Mouse (Mus musculus) right cerebral cortex, postnatal 10 days (tissue): ENCODE measurements around the gene Zdhhc7.

Experiments
- DNase-seq, 2 experiments: peaks; one replicate each; pipeline ENCODE4 v3.0.0; 2021; ENCODE audit warnings: low spot score in 2 of 2

Zdhhc7 gene

GRCm38 (mm10) chr8:120101068-120101972 lies at the start of gene Zdhhc7:
Gene Zdhhc7, minus strand, starts transcription at chr8:120101482.
- DNase-seq, result peak; percentile 89

- no peak for DNase-seq
These were observed 48.7 kb upstream of the Zdhhc7 start for GRCm38 (mm10) chr8:120150028-120150427.

GRCm38 (mm10) chr8:120146051-120146450 lies 44.8 kb upstream of the Zdhhc7 start:
- no peak for DNase-seq

- peak in 1 of 2 experiments; percentile 47 for DNase-seq
These were observed 43.5 kb upstream of the Zdhhc7 start for GRCm38 (mm10) chr8:120144652-120145301.

GRCm38 (mm10) chr8:120143911-120144651 lies 42.8 kb upstream of the Zdhhc7 start:
- DNase-seq, result peak; percentile 59 to 63

GRCm38 (mm10) chr8:120140769-120141168 lies 39.5 kb upstream of the Zdhhc7 start:
- DNase-seq, result no peak

- DNase-seq, result no peak
These were observed 37.7 kb upstream of the Zdhhc7 start for GRCm38 (mm10) chr8:120138958-120139357.

- peak; percentile 79 to 88 for DNase-seq
These were observed 35.3 kb upstream of the Zdhhc7 start for GRCm38 (mm10) chr8:120136618-120137017.

GRCm38 (mm10) chr8:120135687-120136086 lies 34.4 kb upstream of the Zdhhc7 start:
- DNase-seq, result no peak

- no peak for DNase-seq
These were observed 31.9 kb upstream of the Zdhhc7 start for GRCm38 (mm10) chr8:120133169-120133568.

GRCm38 (mm10) chr8:120131158-120131557 lies 29.9 kb upstream of the Zdhhc7 start:
- DNase-seq, result no peak

- no peak for DNase-seq
These were observed 28.3 kb upstream of the Zdhhc7 start for GRCm38 (mm10) chr8:120129547-120129946.

- DNase-seq, result no peak
These were observed 25.3 kb upstream of the Zdhhc7 start for GRCm38 (mm10) chr8:120126357-120127161.

GRCm38 (mm10) chr8:120124836-120125389 lies 23.6 kb upstream of the Zdhhc7 start:
- DNase-seq, result no peak

GRCm38 (mm10) chr8:120124261-120124660 lies 23.0 kb upstream of the Zdhhc7 start:
- no peak for DNase-seq

GRCm38 (mm10) chr8:120120951-120121350 lies 19.7 kb upstream of the Zdhhc7 start:
- DNase-seq, result no peak

GRCm38 (mm10) chr8:120119931-120120330 lies 18.6 kb upstream of the Zdhhc7 start:
- no peak for DNase-seq

- no peak for DNase-seq
These were observed 18.1 kb upstream of the Zdhhc7 start for GRCm38 (mm10) chr8:120119429-120119828.

GRCm38 (mm10) chr8:120118847-120119246 lies 17.6 kb upstream of the Zdhhc7 start:
- DNase-seq, result peak in 1 of 2 experiments; percentile 56

- no peak for DNase-seq
These were observed 16.9 kb upstream of the Zdhhc7 start for GRCm38 (mm10) chr8:120118162-120118561.

- no peak for DNase-seq
These were observed 15.3 kb upstream of the Zdhhc7 start for GRCm38 (mm10) chr8:120116600-120116999.
